Mouse (Mus musculus) spleen, adult 10 weeks (tissue): Measurements from ENCODE around the gene Pom121l12. TPM values are rescaled to one million over a fixed set of nuclear protein-coding genes. Genes with fewer than 3 reads are reported as not detected.

Source experiments
- polyA plus RNA-seq: library from polyadenylated mRNA; stranded (reverse); fragments of 350-450 nt; fragmentation: Illumina TruSeq; extraction: RNeasy Lipid Tissue Mini Kit (QIAGEN cat#74804); gene quantifications from one replicate; pipeline ENCODE4 v1.2.3, GENCODE M21; 2015; ENCODE audit warnings: low replicate concordance; ENCODE audit not compliant: insufficient read depth

Gene Pom121l12
- polyA plus RNA-seq, result not detected

DNA sequence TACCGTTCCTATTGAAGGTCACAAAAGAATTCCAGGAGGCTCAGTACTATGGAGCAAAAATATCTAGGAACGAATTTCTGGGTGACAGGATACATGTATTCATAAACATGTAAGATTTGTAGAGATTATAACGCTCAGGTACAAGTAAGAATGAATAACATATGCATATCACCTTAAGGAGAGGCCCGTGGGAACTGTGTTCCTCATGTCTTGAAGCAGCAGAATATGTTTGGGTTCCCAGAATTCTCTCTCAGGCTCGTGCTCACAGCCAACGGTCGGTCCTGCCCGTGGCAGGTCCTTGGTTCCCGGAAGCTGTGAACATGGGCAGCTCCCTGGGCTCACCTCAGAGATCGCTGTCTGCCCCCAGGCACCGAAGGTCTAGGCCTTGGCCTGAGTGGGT is at the start of gene Pom121l12:
TSS of gene Pom121l12 (plus strand) at position 301 of the 400 bp plus-strand sequence.

